Mouse (Mus musculus) kidney, adult 2 months (tissue): ENCODE data around the gene Map2k6. TPM values are rescaled to one million over a fixed set of nuclear protein-coding genes. Genes with fewer than 3 reads are reported as not detected.

ENCODE experiments used
- DNase-seq: peaks from one replicate; pipeline ENCODE4 v3.0.0; 2021
- H3K27ac ChIP-seq: fragments of 200-500 bp; 2 replicates; pipeline ENCODE4 v1.5.1; 2012; ENCODE audit warnings: low read depth, low read length, control low read depth, inconsistent platforms; ENCODE audit not compliant: insufficient read depth
- H3K27me3 ChIP-seq: fragments of 200-500 bp; replicated peaks from 2 replicates; pipeline ENCODE4 v1.6.1; 2012; ENCODE audit warnings: mild to moderate bottlenecking, moderate library complexity, low read length, inconsistent platforms; ENCODE audit not compliant: control insufficient read depth, insufficient read depth
- H3K36me3 ChIP-seq: fragments of 200-500 bp; 2 replicates; pipeline ENCODE4 v1.6.1; 2012; ENCODE audit warnings: mild to moderate bottlenecking, moderate library complexity, low read length, inconsistent platforms; ENCODE audit not compliant: control insufficient read depth, insufficient read depth
- H3K4me1 ChIP-seq: fragments of 200-500 bp; 2 replicates; pipeline ENCODE4 v1.6.1; 2011; ENCODE audit warnings: low read length; ENCODE audit not compliant: control insufficient read depth, insufficient read depth
- H3K4me3 ChIP-seq: fragments of 200-500 bp; 2 replicates; pipeline ENCODE4 v1.5.1; 2011; ENCODE audit warnings: mild to moderate bottlenecking, low read depth, low read length, control low read depth; ENCODE audit not compliant: insufficient read depth
- CTCF ChIP-seq: fragments of 200-500 bp; conservative IDR thresholded peaks from 2 replicates; pipeline ENCODE4 v1.5.1; 2011; ENCODE audit warnings: low read depth, mild to moderate bottlenecking, control low read depth, low read length, moderate library complexity, mixed read lengths; ENCODE audit not compliant: insufficient read depth, insufficient read length
- POLR2A ChIP-seq: fragments of 200-500 bp; IDR thresholded peaks from one replicate; pipeline ENCODE4 v1.6.1; 2011; ENCODE audit warnings: low read depth, low read length, control low read depth
- WGBS: fragments of 180-500 bp; shearing (Covaris S2); methylation state at CpG from one replicate; pipeline ENCODE4 v1.1.7; 2018; 5-methylcytosine and 5-hydroxymethylcytosine counted together
- polyA plus RNA-seq: library from polyadenylated mRNA; depleted of rRNA; stranded (reverse); fragments of >200 nt; gene quantifications from 2 replicates; pipeline ENCODE4 v1.2.3, GENCODE M21; 2012

The Map2k6 gene
- polyA plus RNA-seq, 1 experiment: 6.6 TPM

GRCm38 (mm10) chr11:110392763-110393162 lies 6.2 kb upstream of the Map2k6 start:
- Histone ChIP-seq H3K4me3 (no peak overlapping the region), H3K36me3 (no peaks in the 10 kb centered on the region), H3K4me1 (peaks cover 4% of the 10 kb centered on the region; the same call in 1 of the 2 replicates), H3K27ac (no peak overlapping the region), H3K27me3 (no peaks in the 10 kb centered on the region)
- peak; percentile 62 for DNase-seq
- TF ChIP-seq CTCF: no peak
- TF ChIP-seq POLR2A: no peak
- WGBS: 60% methylated on average over 3 of the region's 3 CpGs

- 83% methylated on average over 5 of the region's 5 CpGs for WGBS
- TF ChIP-seq POLR2A (no peak), CTCF (no peak)
- Histone ChIP-seq H3K36me3 (no peaks in the 10 kb centered on the region), H3K27ac (no peak overlapping the region), H3K27me3 (no peaks in the 10 kb centered on the region), H3K4me1 (peaks cover 8% of the 10 kb centered on the region; the same call in 1 of the 2 replicates), H3K4me3 (no peak overlapping the region)
- DNase-seq: no peak
Observed at GRCm38 (mm10) chr11:110394788-110395452, 4.0 kb upstream of the Map2k6 start.

GRCm38 (mm10) chr11:110396085-110396484 lies 2.8 kb upstream of the Map2k6 start:
- no peak overlapping the region for H3K27ac ChIP-seq
- WGBS: 72% methylated on average over 19 of the region's 19 CpGs
- no peak for DNase-seq
- no peaks in the 10 kb centered on the region for H3K27me3 ChIP-seq
- H3K4me1 ChIP-seq: peaks cover 12% of the 10 kb centered on the region; the same call in 1 of the 2 replicates
- no peaks in the 10 kb centered on the region for H3K36me3 ChIP-seq
- TF ChIP-seq POLR2A: no peak
- TF ChIP-seq CTCF: no peak
- no peak overlapping the region for H3K4me3 ChIP-seq

GRCm38 (mm10) chr11:110399240-110400150 lies 573 bp downstream of the Map2k6 start:
- H3K36me3 ChIP-seq: no peaks in the 10 kb centered on the region
- peaks cover 15% of the 10 kb centered on the region; the same call in 1 of the 2 replicates for H3K4me1 ChIP-seq
- no peak for DNase-seq
- WGBS: 3% methylated on average over 15 of the region's 15 CpGs
- no peak for TF ChIP-seq CTCF
- TF ChIP-seq POLR2A: no peak
- peak overlapping the region; percentile 86 for H3K4me3 ChIP-seq
- H3K27me3 ChIP-seq: no peaks in the 10 kb centered on the region
- no peak overlapping the region; the same call in 1 of the 2 replicates for H3K27ac ChIP-seq

- Histone ChIP-seq H3K27ac (no peak overlapping the region), H3K36me3 (no peaks in the 10 kb centered on the region), H3K27me3 (no peaks in the 10 kb centered on the region), H3K4me3 (peak overlapping the region; percentile 86; the same call in 1 of the 2 replicates), H3K4me1 (peaks cover 15% of the 10 kb centered on the region; the same call in 1 of the 2 replicates)
- WGBS: 46% methylated on average over 1 of the region's 1 CpGs
- TF ChIP-seq CTCF (no peak), POLR2A (no peak)
- no peak for DNase-seq
Observed at GRCm38 (mm10) chr11:110400283-110400682, 1.4 kb downstream of the Map2k6 start.

GRCm38 (mm10) chr11:110402671-110403070 lies 3.7 kb downstream of the Map2k6 start:
- no peaks in the 10 kb centered on the region for H3K36me3 ChIP-seq
- no peak for TF ChIP-seq POLR2A
- no peak for TF ChIP-seq CTCF
- no peak overlapping the region for H3K4me3 ChIP-seq
- WGBS: 52% methylated on average over 3 of the region's 3 CpGs
- peak overlapping the region; percentile 73; the same call in 1 of the 2 replicates for H3K27ac ChIP-seq
- DNase-seq: no peak
- H3K4me1 ChIP-seq: peaks cover 11% of the 10 kb centered on the region; the same call in 1 of the 2 replicates
- no peaks in the 10 kb centered on the region for H3K27me3 ChIP-seq

- Histone ChIP-seq H3K27me3 (no peaks in the 10 kb centered on the region), H3K4me3 (no peak overlapping the region), H3K27ac (no peak overlapping the region), H3K36me3 (no peaks in the 10 kb centered on the region), H3K4me1 (peaks cover 11% of the 10 kb centered on the region; the same call in 1 of the 2 replicates)
- TF ChIP-seq POLR2A (no peak), CTCF (no peak)
- DNase-seq: no peak
- WGBS: 81% methylated on average over 2 of the region's 2 CpGs
Observed at GRCm38 (mm10) chr11:110403602-110404001, 4.7 kb downstream of the Map2k6 start.
